Mouse (Mus musculus) megakaryocyte, embryonic 14.5 days (primary cell): ENCODE measurements around the gene Ifnar1. TPM values are rescaled to one million over a fixed set of nuclear protein-coding genes. Genes with fewer than 3 reads are reported as not detected.

Experiments used
- H3K27me3 ChIP-seq: replicated peaks from 2 replicates; pipeline ENCODE3; 2012; ENCODE audit warnings: inconsistent platforms
- H3K36me3 ChIP-seq: replicated peaks from 2 replicates; pipeline ENCODE3; 2012; ENCODE audit warnings: low read length, inconsistent platforms, mixed read lengths
- H3K4me1 ChIP-seq: 2 replicates; pipeline ENCODE4 v1.6.1; 2012; ENCODE audit warnings: inconsistent platforms
- H3K4me3 ChIP-seq: replicated peaks from 2 replicates; pipeline ENCODE3; 2012; ENCODE audit warnings: moderate library complexity, mild to moderate bottlenecking, inconsistent platforms
- H3K9me3 ChIP-seq: 2 replicates; pipeline ENCODE4 v1.6.1; 2012; ENCODE audit warnings: inconsistent platforms
- FLI1 ChIP-seq: IDR thresholded peaks from 2 replicates; pipeline ENCODE4 v1.6.1; 2012; ENCODE audit warnings: low read length, inconsistent platforms, mixed read lengths
- GATA1 ChIP-seq: IDR thresholded peaks from 3 replicates; pipeline ENCODE4 v1.6.1; 2012; ENCODE audit warnings: mixed read lengths, low read length, inconsistent platforms, borderline replicate concordance
- polyA plus RNA-seq: library from polyadenylated mRNA; stranded (reverse); fragments of >175 nt; gene quantifications from 2 replicates; pipeline ENCODE4 v1.2.3, GENCODE M21; 2012; ENCODE audit warnings: low replicate concordance; ENCODE audit not compliant: insufficient read depth

Gene Ifnar1
- polyA plus RNA-seq, 1 experiment, result 3.8 TPM

DNA sequence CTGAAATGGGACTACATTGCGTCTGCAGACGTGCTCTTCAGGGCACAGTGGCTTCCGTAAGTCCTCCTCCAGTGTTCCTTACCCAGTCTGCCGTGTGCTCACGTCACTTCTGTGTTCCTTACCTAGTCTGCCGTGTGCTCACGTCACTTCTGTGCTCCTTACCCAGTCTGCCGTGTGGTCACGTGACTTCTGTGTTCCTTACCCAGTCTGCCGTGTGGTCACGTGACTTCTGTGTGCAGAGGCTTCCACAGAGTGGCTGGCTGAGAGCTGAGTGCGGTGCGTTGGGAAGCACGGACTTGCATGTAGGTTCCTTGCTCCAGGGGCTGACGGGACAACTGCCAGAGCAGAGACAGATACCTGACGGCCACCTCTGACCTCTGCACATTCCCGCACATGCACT is 11.2 kb downstream of the Ifnar1 start:
- no peaks in the 10 kb centered on the region for H3K9me3 ChIP-seq
- no peaks in the 10 kb centered on the region for H3K27me3 ChIP-seq
- TF ChIP-seq GATA1 (no peak), FLI1 (no peak)
- H3K4me3 ChIP-seq, result peak overlapping the region; percentile 51
- peaks cover 97% of the 10 kb centered on the region for H3K36me3 ChIP-seq
- no peaks in the 10 kb centered on the region; the same call in 1 of the 2 replicates for H3K4me1 ChIP-seq

DNA sequence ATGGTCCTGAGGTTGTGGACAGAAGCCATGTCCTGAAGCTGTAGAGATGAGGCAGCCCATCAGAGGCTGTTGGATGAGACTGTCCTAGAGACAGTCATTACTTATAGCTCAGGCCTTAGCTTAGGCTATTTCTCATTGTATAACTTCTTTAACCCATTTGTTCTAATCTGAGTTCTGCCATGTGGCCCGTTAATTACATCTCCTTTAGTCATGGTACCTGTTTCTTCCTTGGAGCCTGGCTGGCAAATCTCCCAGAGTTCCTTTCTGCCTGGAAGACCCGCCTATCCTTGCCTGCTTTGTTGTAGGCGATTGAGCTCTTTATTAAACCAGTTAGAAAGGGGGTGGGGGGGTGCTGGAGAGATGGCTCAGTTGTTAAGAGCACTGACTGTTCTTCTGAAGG is 11.7 kb downstream of the Ifnar1 start:
- Histone ChIP-seq H3K4me1 (no peaks in the 10 kb centered on the region; the same call in 1 of the 2 replicates), H3K27me3 (no peaks in the 10 kb centered on the region), H3K9me3 (no peaks in the 10 kb centered on the region), H3K36me3 (peaks cover 97% of the 10 kb centered on the region), H3K4me3 (no peak overlapping the region)
- no peak for TF ChIP-seq FLI1
- no peak for TF ChIP-seq GATA1

DNA sequence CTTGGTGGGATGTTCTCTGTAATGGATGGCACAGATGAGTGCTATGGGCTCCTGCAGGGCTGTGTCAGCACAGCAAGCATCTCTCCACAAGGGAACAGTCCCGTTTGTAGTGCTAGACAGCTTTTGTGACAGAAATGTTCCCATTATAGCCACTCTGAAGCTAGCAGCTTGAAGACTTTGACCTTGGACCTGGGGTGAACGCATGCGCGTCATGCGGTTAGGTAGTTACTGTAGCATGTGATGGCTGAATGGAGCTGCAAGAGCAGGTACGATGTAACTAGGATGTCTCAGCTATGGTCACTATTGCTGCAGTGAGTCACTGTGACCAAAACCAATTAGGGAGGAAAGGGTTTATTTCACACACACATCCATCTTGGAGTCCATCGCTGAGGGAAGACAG is 13.0 kb downstream of the Ifnar1 start:
- peaks cover 92% of the 10 kb centered on the region for H3K36me3 ChIP-seq

DNA sequence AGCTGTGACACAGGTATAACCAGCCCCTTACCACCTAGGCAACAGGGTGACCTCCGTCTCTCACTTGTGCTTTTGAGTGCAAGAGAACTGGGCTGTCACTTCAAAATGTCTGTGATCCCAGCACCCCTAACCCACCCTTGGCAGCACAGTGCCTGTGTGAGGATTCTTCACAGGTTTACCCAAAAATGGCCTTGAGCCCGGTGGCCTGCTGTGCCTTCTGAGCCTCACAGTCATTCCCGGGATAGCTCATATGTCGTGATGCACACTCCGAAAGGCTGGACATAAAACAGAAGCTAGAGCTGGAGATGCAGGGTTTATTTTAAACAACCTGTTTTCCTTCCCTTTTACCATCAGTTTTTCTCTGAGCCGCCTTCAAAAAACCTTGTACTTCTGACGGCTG is 19.7 kb downstream of the Ifnar1 start:
- TF ChIP-seq FLI1 (no peak), GATA1 (no peak)
- Histone ChIP-seq H3K4me1 (no peaks in the 10 kb centered on the region), H3K9me3 (0 out of 2 replicates have a peak, but pooled peaks cover 3% of the 10 kb centered on the region), H3K27me3 (no peaks in the 10 kb centered on the region), H3K36me3 (peaks cover 72% of the 10 kb centered on the region), H3K4me3 (no peak overlapping the region)

More for the DNA sequence above, 13.0 kb downstream of the Ifnar1 start:
- Histone ChIP-seq H3K9me3 (no peaks in the 10 kb centered on the region), H3K4me3 (no peak overlapping the region), H3K4me1 (no peaks in the 10 kb centered on the region; the same call in 1 of the 2 replicates), H3K27me3 (no peaks in the 10 kb centered on the region)
- TF ChIP-seq FLI1 (no peak), GATA1 (no peak)

DNA sequence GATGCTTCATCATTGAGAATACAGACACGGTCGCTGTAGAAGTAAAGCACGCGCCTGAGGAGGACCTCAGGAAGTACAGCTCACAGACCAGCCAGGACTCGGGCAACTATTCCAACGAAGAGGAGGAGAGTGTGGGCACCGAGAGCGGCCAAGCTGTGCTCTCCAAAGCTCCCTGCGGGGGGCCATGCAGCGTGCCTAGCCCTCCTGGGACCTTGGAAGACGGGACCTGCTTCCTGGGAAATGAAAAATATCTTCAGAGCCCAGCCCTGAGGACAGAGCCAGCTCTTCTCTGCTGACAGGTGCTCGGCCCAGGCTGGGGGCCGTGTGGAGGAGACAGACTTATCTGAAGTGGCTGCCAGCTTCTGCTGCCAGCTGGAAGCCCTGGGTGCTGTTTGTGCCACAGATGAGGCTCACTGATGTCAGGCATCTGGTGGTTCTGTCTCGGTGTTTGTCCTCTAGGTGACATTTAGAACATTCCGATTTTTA is 20.1 kb downstream of the Ifnar1 start:
- Histone ChIP-seq H3K4me3 (no peak overlapping the region), H3K27me3 (no peaks in the 10 kb centered on the region), H3K9me3 (0 out of 2 replicates have a peak, but pooled peaks cover 3% of the 10 kb centered on the region), H3K36me3 (peaks cover 73% of the 10 kb centered on the region), H3K4me1 (no peaks in the 10 kb centered on the region)
- TF ChIP-seq GATA1, result no peak

DNA sequence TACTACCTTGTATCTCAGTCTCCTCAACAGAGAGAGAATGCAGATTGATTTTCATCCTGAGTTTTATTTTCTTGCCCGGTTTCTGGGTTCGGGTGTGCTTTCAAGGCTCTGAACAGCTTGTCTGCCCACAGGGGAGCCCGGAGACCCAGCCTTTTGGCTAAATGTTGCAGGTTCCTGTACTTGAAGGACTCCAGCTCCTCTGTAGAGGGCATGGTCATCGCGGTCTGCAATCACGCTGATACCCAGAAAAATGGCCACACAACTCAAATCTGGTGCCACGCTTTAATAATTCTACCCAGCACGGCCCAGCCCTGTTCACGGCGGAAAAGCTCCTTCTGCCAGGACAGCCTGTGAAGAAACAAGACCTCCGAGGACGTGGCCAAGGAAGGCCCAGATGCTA is 21.4 kb downstream of the Ifnar1 start:
- Histone ChIP-seq H3K36me3 (peaks cover 61% of the 10 kb centered on the region), H3K27me3 (no peaks in the 10 kb centered on the region), H3K9me3 (0 out of 2 replicates have a peak, but pooled peaks cover 3% of the 10 kb centered on the region), H3K4me3 (no peak overlapping the region), H3K4me1 (peaks cover 3% of the 10 kb centered on the region; the same call in 1 of the 2 replicates)
- TF ChIP-seq FLI1 (no peak), GATA1 (no peak)

DNA sequence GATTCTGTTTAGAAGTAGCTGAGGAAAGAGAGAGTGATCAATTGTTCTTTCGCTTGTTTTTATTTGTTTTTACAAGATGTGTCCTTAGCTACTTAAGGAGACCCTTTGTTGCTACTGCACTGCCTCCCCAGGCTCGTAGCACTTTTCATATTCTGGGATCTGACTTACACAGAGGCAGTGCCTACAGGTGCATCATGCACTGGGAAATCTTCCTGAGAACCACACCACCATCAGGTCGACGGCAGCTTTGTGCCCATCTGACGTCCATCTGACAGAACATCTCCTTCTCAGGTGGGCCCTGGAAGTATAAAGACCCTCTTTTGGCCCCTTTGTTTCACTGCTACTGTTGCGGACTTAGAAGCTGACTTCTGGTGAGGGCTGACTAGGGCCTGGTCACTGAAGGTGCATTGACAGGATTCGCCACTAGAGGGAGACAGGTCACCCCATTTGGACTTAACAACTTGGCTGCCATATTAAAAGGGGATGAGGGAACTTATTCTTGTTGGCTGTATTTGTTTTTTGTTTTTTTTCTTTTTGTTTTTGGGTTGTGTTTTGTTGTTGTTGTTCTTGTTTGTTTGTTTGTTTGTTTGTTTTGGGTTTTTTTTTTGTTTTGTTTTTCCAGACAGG is 27.2 kb downstream of the Ifnar1 start:
- peaks cover 22% of the 10 kb centered on the region for H3K4me1 ChIP-seq
- H3K9me3 ChIP-seq, result no peaks in the 10 kb centered on the region
- no peak overlapping the region for H3K4me3 ChIP-seq
- H3K36me3 ChIP-seq, result peaks cover 11% of the 10 kb centered on the region
- H3K27me3 ChIP-seq, result peaks cover 25% of the 10 kb centered on the region
- TF ChIP-seq GATA1 (no peak), FLI1 (no peak)

DNA sequence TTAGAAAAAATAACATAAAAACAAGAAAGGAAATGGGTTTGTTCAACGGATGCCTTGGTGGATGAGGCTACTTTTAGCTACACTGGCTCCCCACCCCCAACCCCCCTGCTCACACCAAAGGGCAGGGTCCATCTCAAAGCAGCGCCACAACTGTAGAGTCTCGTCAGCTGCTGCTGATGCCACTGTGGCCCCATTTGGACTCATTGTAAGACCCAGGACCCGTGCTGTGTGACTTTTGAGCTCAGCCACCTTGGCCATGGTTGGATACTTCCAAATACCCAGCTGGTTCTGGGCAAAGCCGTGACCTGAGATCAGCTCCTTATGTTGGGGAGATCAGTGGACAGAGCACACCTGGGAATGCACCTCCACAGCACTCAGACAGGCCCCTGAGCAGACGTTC is 28.1 kb downstream of the Ifnar1 start:
- Histone ChIP-seq H3K9me3 (no peaks in the 10 kb centered on the region), H3K36me3 (peaks cover 6% of the 10 kb centered on the region), H3K4me3 (no peak overlapping the region), H3K27me3 (peaks cover 31% of the 10 kb centered on the region), H3K4me1 (peaks cover 22% of the 10 kb centered on the region)
- TF ChIP-seq FLI1 (no peak), GATA1 (no peak)

DNA sequence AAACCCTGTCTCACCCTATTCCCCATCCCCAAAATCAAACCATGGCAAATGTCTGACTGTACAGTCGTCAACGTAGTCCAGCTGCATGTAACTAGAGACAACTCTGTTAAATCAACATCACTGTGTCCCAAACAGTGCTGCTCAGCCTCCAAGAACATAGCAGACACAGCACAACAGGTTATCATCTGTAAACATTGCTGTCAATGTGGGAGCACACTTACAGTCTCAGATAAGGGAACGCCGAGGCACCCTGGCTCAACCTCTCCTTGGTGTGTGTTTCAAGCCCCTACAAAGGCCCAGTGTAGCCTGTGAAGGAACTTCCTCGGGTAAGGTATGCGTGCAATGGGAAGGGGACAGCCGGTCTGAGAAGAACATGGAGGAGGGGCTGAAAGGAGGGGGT is 32.0 kb downstream of the Ifnar1 start:
- H3K4me1 ChIP-seq, result peaks cover 17% of the 10 kb centered on the region
- H3K4me3 ChIP-seq, result no peak overlapping the region
- TF ChIP-seq GATA1, result no peak
- TF ChIP-seq FLI1, result no peak
- H3K36me3 ChIP-seq, result no peaks in the 10 kb centered on the region
- H3K9me3 ChIP-seq, result 0 out of 2 replicates have a peak, but pooled peaks cover 3% of the 10 kb centered on the region
- peaks cover 63% of the 10 kb centered on the region for H3K27me3 ChIP-seq

DNA sequence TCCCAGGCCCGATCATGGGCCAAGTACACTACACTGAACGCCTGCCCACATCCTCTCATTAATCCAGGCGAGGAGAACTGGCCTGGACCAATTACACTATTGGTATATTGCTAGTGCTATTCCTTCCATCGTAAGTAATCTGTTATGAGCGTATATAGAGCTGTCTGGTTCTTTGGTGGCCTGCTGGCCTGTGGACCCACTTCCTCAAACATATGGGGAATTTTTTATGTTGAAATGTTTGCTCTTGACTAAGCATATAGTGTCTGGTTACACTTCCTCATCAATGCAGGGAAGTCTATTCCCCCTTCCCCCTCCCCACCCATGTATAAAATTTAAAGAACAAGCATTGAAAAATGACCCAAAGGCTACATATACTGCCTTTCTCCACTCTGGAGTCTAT is 37.0 kb downstream of the Ifnar1 start:
- TF ChIP-seq GATA1 (no peak), FLI1 (no peak)
- peaks cover 18% of the 10 kb centered on the region for H3K9me3 ChIP-seq
- H3K36me3 ChIP-seq, result no peaks in the 10 kb centered on the region
- H3K4me3 ChIP-seq, result no peak overlapping the region
- peaks cover 80% of the 10 kb centered on the region for H3K27me3 ChIP-seq
- peaks cover 23% of the 10 kb centered on the region for H3K4me1 ChIP-seq
